Mouse (Mus musculus) kidney, adult 11 months (tissue): ENCODE results near the gene Frmd7.
A peak's percentile ranks its signal among the peaks of the same experiment; 100 is the strongest.

ENCODE experiments used
- DNase-seq: peaks from one replicate; pipeline ENCODE4 v3.0.0; 2022

The Frmd7 gene

DNA sequence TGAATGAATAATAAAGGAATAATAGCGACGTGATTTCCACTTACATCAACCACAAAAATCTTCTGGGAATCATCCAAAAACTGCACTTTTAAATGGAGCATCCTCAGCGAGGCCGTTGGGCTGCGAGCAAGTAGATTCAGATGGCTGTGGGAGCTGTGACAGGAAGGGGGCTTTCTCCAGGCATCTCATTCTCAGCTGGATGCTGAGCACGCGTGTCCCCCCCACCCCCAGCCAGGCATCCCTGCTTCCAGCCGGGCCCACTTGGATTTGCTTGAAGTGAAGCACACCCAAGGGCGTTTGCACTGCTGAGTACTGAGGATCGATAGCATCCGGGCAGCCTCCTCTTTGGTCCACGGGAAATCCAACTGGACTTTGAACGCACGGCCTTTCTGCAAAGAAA lies at the start of gene Frmd7:
TSS of gene Frmd7 (minus strand) at position 101 of the 400 bp plus-strand sequence.
- DNase-seq, result no peak

- no peak for DNase-seq
These were observed 48.8 kb upstream of the Frmd7 start for GRCm38 (mm10) chrX:50991324-50991723.

GRCm38 (mm10) chrX:50989940-50990339 lies 47.4 kb upstream of the Frmd7 start:
- no peak for DNase-seq

DNA sequence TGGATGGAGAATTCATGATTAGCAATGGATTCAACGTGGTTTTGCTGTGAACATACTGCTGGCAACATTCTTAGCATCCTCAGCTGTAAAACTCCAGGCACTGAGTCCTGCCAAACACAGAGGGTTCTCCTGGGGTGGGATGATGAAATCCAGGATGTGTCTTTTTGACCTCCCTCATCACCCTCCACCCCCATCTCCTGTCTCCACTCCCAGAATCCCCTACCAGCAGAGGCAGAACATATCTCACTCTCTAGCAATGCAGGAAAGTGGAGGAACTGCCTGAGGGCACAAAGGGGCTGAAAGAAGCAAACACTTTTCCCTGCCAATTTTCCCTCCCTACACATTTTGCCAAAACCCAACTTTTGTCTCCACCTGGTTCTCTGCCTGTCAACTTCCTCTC lies 46.1 kb upstream of the Frmd7 start:
- DNase-seq, result no peak

DNA sequence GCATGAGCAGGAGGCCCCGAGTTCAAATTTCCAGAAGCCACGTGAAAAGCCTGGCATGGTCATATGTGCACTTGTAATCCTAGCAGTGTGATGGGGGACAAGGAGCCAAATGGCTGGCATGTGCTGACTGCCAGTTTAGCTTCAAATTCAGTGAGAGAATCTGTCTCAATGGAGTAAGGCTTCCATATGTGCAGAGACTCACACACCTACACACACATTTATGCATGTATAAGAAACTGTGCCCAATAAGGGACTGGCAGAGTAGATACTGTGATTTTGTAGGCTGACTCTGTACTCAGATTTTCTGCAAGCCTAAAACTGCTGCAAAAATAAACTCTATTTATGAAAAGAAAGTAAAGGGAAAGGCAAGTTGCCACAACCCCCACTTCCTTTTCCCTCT lies 35.9 kb upstream of the Frmd7 start:
- DNase-seq, result no peak

GRCm38 (mm10) chrX:50972145-50972544 lies 29.6 kb upstream of the Frmd7 start:
- DNase-seq, result no peak

DNA sequence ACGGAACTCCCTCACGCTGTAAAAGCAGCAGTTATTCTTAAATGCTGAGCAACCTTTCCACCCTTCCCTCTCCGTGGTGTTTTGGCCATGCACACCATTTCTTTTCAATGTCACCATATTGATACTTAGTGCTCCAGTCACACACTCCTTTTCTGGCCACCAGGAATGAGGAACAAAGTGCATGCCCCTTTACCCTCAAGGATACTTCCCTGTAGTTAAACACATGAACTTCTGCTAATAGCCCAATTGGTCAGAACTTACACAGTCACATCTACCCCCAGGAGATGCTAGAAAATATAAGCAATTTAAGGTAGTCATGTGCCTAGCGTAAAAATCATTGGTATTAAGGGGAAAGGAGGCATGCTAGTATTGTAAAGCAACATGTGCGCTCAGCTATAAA lies 27.4 kb upstream of the Frmd7 start:
- DNase-seq, result no peak

DNA sequence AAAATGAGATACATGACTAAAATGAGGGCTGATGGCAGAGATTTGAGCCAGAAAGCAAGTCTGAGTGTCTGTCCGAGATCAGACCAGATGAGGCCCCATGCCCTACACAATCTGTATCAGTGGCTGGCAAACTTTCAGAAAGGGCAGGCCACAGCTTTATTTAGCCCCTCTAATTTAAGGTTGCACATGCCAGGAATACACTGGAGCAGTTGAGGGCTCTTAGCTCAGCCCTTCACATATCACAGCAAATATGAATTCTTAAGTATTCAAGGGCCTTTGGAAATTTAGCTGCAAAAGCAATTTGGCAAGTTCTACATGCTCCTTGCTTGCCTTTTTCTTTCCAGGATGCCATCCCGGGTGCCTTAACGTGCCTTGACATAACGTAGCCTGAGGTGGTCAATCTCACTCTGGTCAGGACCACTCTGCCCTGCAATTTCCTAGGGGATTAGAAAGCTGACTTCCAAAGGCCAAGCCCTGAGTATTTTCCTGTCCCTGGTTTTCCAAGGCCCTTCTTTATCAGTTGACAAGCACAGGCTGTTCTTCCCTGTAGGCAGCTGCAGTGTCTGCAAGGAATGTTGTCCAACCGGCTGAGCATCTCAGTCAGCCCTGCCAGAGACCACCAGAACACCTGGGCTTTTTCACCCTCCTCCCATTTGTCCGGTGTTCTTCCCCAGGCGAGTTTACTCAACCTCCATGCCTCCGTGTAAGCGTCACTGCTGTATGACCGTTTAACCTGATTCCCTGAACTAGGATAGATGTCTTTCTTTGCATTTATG lies 25.8 kb upstream of the Frmd7 start:
- no peak for DNase-seq

- no peak for DNase-seq
These were observed 22.6 kb upstream of the Frmd7 start for GRCm38 (mm10) chrX:50965157-50965556.

GRCm38 (mm10) chrX:50962955-50963354 lies 20.4 kb upstream of the Frmd7 start:
- DNase-seq, result no peak

- DNase-seq, result no peak
These were observed 6.1 kb upstream of the Frmd7 start for GRCm38 (mm10) chrX:50948633-50949032.

- no peak for DNase-seq
These were observed 5.6 kb upstream of the Frmd7 start for GRCm38 (mm10) chrX:50948116-50948515.

DNA sequence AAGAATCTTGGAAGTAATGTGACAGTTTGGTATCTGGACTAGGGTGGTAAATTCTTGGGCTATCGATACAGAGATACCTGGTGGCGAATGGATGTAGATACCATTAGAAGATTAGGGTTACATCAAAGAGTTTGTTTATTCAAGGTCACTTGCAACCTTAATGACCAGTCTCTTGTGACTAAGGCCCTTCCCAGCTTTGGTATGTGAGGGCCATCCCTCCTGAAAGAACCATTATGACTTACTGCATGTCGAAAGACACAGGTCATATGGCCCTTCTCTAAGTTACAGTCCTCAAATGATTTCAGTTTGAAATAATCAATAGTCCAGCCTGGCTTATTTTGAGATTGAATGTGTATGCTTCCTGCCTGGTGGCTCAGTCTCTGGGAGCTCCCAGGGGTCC lies 5.4 kb downstream of the Frmd7 start:
- DNase-seq, result no peak

DNA sequence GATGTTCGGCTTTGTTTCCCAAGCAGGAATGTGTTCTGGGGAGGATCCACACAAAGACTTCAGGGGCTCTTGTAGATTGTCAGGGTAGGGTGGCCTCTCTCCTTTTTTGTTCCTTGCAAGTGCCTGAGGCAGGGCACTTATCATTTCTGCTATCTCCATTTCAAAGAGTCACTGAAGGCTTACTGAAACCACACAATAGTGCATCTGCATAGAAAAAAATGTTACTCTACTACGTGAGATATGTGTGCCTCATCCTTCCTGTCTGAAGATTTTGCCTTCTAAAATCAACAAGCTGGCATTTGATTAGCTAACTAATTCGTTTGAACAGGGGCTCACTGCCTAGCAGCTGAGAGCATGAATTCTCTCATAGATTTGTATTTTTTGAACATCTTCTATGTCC lies 12.2 kb downstream of the Frmd7 start:
- DNase-seq, result no peak

DNA sequence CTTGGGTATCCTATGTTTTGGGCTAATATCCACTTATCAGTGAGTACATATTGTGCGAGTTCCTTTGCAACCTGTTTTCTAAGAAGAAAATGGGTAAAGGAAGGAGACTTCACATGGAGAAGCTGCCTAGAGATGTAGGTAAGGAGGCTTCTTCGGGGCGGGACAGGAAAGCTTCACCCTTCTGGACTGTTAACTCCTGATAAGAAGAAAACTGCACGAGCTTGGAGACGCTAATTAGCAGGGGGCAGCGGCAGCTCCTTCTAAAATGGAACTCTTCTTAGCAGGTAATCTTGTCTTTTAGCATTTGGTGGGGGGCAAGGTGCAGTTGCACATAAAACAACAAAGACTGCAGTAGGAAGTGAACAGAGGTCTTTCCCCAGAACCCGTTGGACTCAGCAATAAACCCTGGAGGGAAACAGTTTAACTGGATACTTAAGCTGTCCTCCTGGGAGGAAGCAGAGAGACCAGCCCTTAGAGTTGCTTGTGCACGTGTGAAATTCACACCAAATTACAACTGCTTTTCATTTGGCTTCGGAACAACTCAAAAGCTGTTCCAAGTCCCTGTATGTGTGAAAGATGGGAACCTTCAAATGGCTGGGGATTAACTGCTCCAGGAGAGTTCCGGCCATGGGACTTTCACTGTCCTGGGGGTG lies 15.5 kb downstream of the Frmd7 start:
- no peak for DNase-seq

GRCm38 (mm10) chrX:50924629-50925364 lies 17.7 kb downstream of the Frmd7 start:
- DNase-seq, result peak; percentile 3

DNA sequence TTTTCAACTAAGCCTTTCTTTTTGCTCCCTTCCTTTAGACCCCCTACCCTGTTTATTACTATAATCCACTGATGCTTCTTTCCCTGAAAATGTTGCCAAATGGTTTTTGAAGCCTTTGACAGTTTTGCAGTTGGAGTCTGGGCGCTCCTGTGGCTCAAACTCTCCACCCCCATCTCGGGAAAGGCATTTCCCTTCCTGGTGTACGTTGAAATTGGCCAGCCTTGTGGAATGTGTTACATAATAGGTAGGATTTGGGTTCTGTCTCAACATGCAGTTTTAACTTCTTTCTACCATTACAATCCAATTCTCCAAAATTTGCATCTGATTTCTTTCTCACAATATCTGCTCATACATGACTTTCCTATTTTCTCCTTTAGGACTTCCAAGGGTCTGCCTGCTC lies 23.8 kb downstream of the Frmd7 start:
- DNase-seq, result no peak

- DNase-seq, result no peak
These were observed 25.1 kb downstream of the Frmd7 start for GRCm38 (mm10) chrX:50917389-50917788.

DNA sequence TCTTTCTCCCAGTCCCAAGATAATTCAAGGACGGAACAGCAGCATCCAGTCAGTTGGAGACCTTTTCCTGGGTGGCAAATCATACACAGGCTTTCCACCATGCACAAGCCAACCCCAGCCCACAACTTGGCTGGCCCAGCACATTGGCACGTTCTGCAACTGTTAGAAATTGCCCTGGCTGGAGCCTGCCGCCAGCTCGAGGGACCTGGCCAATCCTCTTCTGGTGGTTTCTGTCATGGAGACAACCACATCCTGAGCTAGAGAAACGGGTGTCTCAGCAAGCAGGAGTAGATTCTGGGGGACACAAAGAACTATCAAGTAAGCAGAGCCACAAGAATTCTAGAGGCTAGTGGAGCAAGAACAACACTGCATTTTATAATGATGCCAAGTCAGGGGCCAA lies 32.6 kb downstream of the Frmd7 start:
- no peak for DNase-seq

- DNase-seq, result no peak
These were observed 39.0 kb downstream of the Frmd7 start for GRCm38 (mm10) chrX:50903497-50903896.

- DNase-seq, result no peak
These were observed 54.5 kb downstream of the Frmd7 start for GRCm38 (mm10) chrX:50887999-50888398.

- DNase-seq, result no peak
These were observed 68.1 kb downstream of the Frmd7 start for GRCm38 (mm10) chrX:50874246-50875002.

DNA sequence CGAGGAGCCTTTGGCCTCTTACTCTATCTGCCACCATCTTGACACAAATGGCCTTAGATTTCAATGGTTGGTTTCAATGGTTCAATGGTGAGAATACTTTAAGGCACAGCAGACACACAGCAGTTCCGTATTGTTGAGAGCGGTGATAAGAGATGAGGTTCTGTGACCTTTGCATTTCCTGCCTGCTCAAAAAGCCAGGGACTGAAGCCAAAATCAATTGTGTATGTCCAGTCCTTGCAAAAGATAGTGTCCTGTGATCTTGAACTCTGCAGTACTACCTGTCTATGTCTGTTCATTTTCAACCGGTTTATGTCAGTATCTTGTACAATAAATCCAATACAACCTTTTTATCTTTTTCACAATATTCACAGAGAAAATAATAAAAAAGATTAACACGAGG lies 77.8 kb downstream of the Frmd7 start:
- DNase-seq, result no peak
